Mouse (Mus musculus): Measurements from ENCODE around the gene Armh3.

GRCm38 (mm10) chr19:46045696-46046311, 47.5 kb upstream of the Armh3 start:
- no peak; the same call in 1 of the 2 replicates for TF ChIP-seq POLR2A (IDR thresholded peaks at IDR 0.05; ENCODE audit: low read depth, low read length)
- no peak for TF ChIP-seq CTCF (IDR thresholded peaks at IDR 0.05; ENCODE audit: borderline replicate concordance, insufficient read depth, low read length)
